Mouse (Mus musculus): ENCODE measurements around the gene Insr.
A peak's percentile ranks its signal among the peaks of the same experiment; 100 is the strongest.

Gene Insr

DNA sequence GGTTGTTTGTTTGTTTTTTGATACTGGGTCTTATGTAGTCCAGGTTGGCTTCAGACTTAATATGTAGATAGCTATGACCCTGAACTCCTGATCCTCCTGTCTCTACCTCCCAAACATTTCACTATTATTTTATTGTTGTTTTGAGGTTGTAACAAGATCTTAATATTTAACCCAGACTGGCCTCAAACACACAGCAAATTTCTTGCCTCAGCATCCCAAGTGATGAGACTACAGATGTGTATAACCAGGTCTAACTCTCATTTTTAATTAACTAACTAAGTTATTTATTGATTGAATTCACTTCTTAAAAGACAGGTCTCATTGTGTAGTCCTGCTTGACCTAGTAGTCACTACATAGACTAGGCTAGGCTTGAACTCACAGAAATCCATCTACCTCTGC, 88.4 kb downstream of the Insr start:
- DNase-seq (ENCODE audit: low read depth, low spot score) = no peak

DNA sequence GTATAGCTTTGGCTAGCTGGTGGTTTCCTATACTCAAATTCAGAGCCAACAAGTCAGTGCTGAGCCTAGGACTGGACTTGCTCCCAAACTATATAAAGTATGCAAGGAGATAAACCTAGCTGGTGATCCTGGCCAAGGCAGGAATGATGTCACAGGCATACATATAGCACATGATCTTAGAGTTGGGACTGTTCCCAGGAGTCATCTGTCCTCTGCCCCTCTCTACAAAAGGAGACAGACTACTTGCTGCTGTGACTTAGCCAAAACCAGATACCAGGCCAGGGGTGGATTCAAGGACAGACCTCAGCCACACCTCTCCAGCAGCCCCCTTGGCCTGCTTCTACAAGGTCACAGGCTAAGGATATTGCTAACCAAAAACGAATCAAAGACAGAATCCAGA, 92.0 kb downstream of the Insr start:
- DNase-seq (ENCODE audit: low read depth, low spot score) = no peak

DNA sequence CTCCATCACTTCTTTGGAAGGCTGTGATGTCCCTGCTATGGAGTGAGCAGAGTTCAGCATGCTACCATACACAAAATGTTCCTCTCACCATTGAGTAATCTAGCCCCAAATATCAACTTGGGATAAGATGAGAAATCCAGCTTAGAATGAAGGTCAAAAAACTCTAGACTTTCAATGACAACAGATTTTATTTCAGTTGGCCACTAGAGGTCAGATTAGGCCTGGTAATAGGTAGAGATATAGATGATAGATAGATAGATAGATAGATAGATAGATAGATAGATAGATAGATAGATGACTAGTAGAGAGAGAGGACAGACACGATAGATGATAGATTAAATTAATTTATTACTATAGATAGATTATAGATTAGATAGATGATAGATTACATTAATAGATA, 99.5 kb downstream of the Insr start:
- DNase-seq (ENCODE audit: low read depth, low spot score) = peak; percentile 21

DNA sequence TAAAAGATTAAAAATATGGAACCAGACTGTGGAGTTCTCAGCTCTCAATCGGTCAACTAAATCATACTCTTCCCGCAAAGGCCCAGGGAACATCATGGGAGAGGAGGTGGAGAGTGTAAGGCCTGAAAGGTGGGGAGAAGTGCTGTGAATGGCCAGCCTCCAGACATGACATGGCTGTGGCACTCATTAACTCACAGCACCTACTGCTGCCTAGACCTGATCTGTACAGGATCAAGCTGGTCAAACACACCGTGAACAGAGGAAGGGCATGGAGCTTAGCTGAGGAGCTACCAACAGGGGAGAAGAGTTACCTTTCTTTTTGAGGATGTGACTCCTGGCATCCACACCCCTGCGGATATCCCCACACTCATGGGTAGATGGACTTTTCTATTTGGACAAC, 102.0 kb downstream of the Insr start:
- DNase-seq (ENCODE audit: low read depth, low spot score) = no peak

DNA sequence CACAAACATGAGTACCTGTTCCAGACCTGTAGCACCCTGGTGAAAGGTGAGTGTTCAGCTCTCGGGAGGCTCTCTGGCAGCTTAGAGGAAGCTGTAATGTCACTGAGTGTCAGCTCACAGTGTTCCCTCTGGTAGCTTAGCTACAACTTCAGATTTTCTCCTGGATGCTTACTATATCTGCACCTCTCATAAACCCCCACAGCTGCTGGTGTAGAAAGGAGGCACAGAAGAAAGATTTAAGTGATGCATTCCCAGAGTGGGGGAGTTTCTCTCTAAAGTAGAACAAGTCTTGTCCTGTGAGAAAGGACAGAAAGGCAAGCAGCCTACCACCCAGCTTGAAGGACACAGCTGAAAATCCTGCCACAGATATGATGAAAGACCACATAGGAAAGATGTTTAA, 107.2 kb downstream of the Insr start:
- DNase-seq (ENCODE audit: low read depth, low spot score) = no peak

DNA sequence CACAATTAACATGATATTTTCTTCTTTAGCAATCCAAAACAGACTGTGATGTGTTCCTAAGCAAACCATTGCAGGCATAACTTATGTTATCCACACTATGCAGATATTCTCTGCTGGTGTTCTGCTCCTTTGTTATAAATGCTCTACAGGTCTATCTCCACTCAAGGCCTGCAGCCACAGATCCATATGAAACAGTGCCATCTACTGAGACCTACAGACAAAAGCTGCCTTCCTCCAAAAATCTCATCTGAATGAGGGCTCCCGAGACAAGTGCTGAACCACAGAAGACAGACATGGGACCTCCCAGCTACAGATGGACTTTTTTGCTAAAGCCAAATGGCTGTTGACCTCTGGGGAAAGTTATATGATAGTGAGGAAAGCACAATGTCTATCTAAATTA, 132.9 kb downstream of the Insr start:
- DNase-seq (ENCODE audit: low read depth, low spot score) = no peak

DNA sequence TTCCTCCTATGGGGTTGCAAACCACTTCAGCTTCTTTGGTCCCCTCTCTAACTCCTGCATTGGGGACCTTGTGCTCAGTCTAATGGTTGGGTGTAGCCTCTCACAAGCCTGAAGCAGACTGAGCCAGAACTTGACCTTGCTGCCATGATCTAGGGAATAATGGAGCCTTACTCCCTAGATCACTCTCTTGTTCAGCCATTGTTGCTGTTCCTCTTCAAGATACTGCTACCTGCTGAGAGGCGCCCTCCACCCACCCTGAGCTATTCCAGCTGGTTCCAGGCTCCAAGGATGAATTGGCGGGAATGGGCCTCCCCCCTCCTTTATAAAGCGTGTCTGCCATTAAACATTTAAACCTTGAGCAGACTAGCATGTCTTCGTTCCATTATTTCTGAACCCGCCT, 179.0 kb downstream of the Insr start:
- peak; percentile 57 for DNase-seq (ENCODE audit: low read depth, low spot score)

All from R1 (cell line).